Mouse (Mus musculus) midbrain, postnatal 0 days (tissue): ENCODE measurements around the gene Vasp. TPM values are rescaled to one million over a fixed set of nuclear protein-coding genes. Genes with fewer than 3 reads are reported as not detected.
A peak's percentile ranks its signal among the peaks of the same experiment; 100 is the strongest.

Source experiments
- ATAC-seq: fragments of 200-750 bp; cut with Nextera tagmentation; 2 replicates; pipeline ENCODE4 v1.8.0; 2017; ENCODE audit warnings: moderate number of reproducible peaks, mild to moderate bottlenecking, moderate TSS enrichment, moderate library complexity; ENCODE audit not compliant: low FRiP score
- DNase-seq: peaks from one replicate; pipeline ENCODE4 v3.0.0-alpha.2; 2015; ENCODE audit warnings: low spot score
- H3K27ac ChIP-seq: fragments of 300-500 bp; sonication (generic); 2 replicates; pipeline ENCODE4 v1.5.1; 2014; ENCODE audit warnings: low read depth, mild to moderate bottlenecking, low read length, mixed read lengths
- H3K27me3 ChIP-seq: fragments of 300-500 bp; sonication (generic); 2 replicates; pipeline ENCODE4 v1.6.1; 2014; ENCODE audit warnings: low read length, control low read depth, mixed read lengths; ENCODE audit not compliant: insufficient read depth
- H3K36me3 ChIP-seq: fragments of 300-500 bp; sonication (generic); 2 replicates; pipeline ENCODE4 v1.6.1; 2014; ENCODE audit warnings: low read length, control low read depth, mixed read lengths; ENCODE audit not compliant: insufficient read depth
- H3K4me1 ChIP-seq: fragments of 300-500 bp; sonication (generic); 2 replicates; pipeline ENCODE4 v1.6.1; 2014; ENCODE audit warnings: mild to moderate bottlenecking, control low read depth, antibody characterized with exemption, low read length, mixed read lengths; ENCODE audit not compliant: insufficient read depth
- H3K4me2 ChIP-seq: fragments of 300-500 bp; sonication (generic); 2 replicates; pipeline ENCODE4 v1.6.1; 2014; ENCODE audit warnings: low read depth, mild to moderate bottlenecking, low read length, mixed read lengths; ENCODE audit not compliant: poor library complexity, severe bottlenecking
- H3K4me3 ChIP-seq: fragments of 300-500 bp; sonication (generic); 2 replicates; pipeline ENCODE4 v1.5.1; 2014; ENCODE audit warnings: low read depth, mild to moderate bottlenecking, low read length, moderate library complexity
- H3K9ac ChIP-seq: fragments of 300-500 bp; sonication (generic); replicated peaks from 2 replicates; pipeline ENCODE4 v1.6.1; 2014; ENCODE audit warnings: mild to moderate bottlenecking, low read length, moderate library complexity, mixed read lengths; ENCODE audit not compliant: poor library complexity, severe bottlenecking
- H3K9me3 ChIP-seq: fragments of 300-500 bp; sonication (generic); 2 replicates; pipeline ENCODE4 v1.6.1; 2016; ENCODE audit warnings: low read length, control low read depth
- CTCF ChIP-seq: IDR thresholded peaks from 2 replicates; pipeline ENCODE4 v1.5.1; 2016; ENCODE audit warnings: antibody characterized with exemption, mild to moderate bottlenecking
- WGBS: fragments of 180-500 bp; shearing (Covaris S2); extraction: QIAGEN DNeasy Blood & Tissue Kit; methylation state at CpG from one replicate; pipeline ENCODE4 v1.1.7; 2014; 5-methylcytosine and 5-hydroxymethylcytosine counted together
- polyA plus RNA-seq: library from polyadenylated mRNA; unstranded; fragments of >200 nt; fragmentation: Nextera tagmentation; extraction: Ambion mirVana; gene quantifications from 2 replicates; pipeline ENCODE4 v1.2.1, GENCODE M21; 2015
- total RNA-seq: library from RNA; depleted of rRNA; stranded (reverse); fragments of >200 nt; gene quantifications from 2 replicates; pipeline ENCODE4 v1.2.3, GENCODE M21; 2014

The Vasp gene
- total and polyA plus RNA-seq, 2 experiments from 2014 or later: 32.3 to 56.9 TPM

GRCm38 (mm10) chr7:19240905-19241463 lies 30.6 kb downstream of the Vasp start:
- no peak for TF ChIP-seq CTCF
- H3K4me3 ChIP-seq: no peak overlapping the region
- H3K27me3 ChIP-seq: no peaks in the 10 kb centered on the region
- H3K9me3 ChIP-seq: no peaks in the 10 kb centered on the region
- 95% methylated on average over 8 of the region's 8 CpGs for WGBS
- ATAC-seq: no peak
- no peak for DNase-seq
- no peak overlapping the region for H3K4me2 ChIP-seq
- no peak overlapping the region for H3K27ac ChIP-seq
- no peaks in the 10 kb centered on the region for H3K4me1 ChIP-seq
- no peak overlapping the region for H3K9ac ChIP-seq
- H3K36me3 ChIP-seq: peaks cover 6% of the 10 kb centered on the region

- Histone ChIP-seq H3K9me3 (no peaks in the 10 kb centered on the region), H3K36me3 (peaks cover 1% of the 10 kb centered on the region), H3K27ac (no peak overlapping the region), H3K4me1 (no peaks in the 10 kb centered on the region), H3K4me3 (no peak overlapping the region), H3K27me3 (no peaks in the 10 kb centered on the region), H3K4me2 (no peak overlapping the region), H3K9ac (no peak overlapping the region)
- no peak for TF ChIP-seq CTCF
- no peak for ATAC-seq
- DNase-seq: no peak
- WGBS: 59% methylated on average over 4 of the region's 4 CpGs
Measured at GRCm38 (mm10) chr7:19239986-19240385, 31.6 kb downstream of the Vasp start.

- Histone ChIP-seq H3K9me3 (no peaks in the 10 kb centered on the region), H3K36me3 (no peaks in the 10 kb centered on the region; the same call in 1 of the 2 replicates), H3K4me3 (no peak overlapping the region), H3K4me2 (no peak overlapping the region), H3K4me1 (no peaks in the 10 kb centered on the region), H3K27me3 (no peaks in the 10 kb centered on the region), H3K27ac (no peak overlapping the region), H3K9ac (no peak overlapping the region)
- WGBS: 0% methylated on average over 1 of the region's 1 CpGs
- DNase-seq (peak; percentile 92), ATAC-seq (peak; percentile 86)
- peak; percentile 97 for TF ChIP-seq CTCF
Measured at GRCm38 (mm10) chr7:19239423-19239822, 32.2 kb downstream of the Vasp start.

GRCm38 (mm10) chr7:19238344-19238743 lies 33.3 kb downstream of the Vasp start:
- no peak for TF ChIP-seq CTCF
- Histone ChIP-seq H3K4me3 (no peak overlapping the region), H3K27ac (no peak overlapping the region), H3K9me3 (no peaks in the 10 kb centered on the region), H3K27me3 (no peaks in the 10 kb centered on the region), H3K36me3 (no peaks in the 10 kb centered on the region; the same call in 1 of the 2 replicates), H3K9ac (no peak overlapping the region; the same call in 1 of the 2 replicates), H3K4me1 (no peaks in the 10 kb centered on the region), H3K4me2 (no peak overlapping the region)
- ATAC-seq (no peak), DNase-seq (no peak)
- WGBS: 98% methylated on average over 4 of the region's 4 CpGs

GRCm38 (mm10) chr7:19236411-19236810 lies 35.2 kb downstream of the Vasp start:
- Histone ChIP-seq H3K27ac (no peak overlapping the region), H3K36me3 (no peaks in the 10 kb centered on the region; the same call in 1 of the 2 replicates), H3K4me2 (no peak overlapping the region), H3K4me3 (no peak overlapping the region), H3K9ac (no peak overlapping the region; the same call in 1 of the 2 replicates), H3K4me1 (no peaks in the 10 kb centered on the region), H3K27me3 (no peaks in the 10 kb centered on the region), H3K9me3 (no peaks in the 10 kb centered on the region)
- DNase-seq: peak; percentile 27
- no peak for TF ChIP-seq CTCF
- ATAC-seq: no peak
- WGBS: 73% methylated on average over 2 of the region's 2 CpGs

GRCm38 (mm10) chr7:19235092-19235671 lies 36.4 kb downstream of the Vasp start:
- H3K27me3 ChIP-seq: no peaks in the 10 kb centered on the region
- H3K27ac ChIP-seq: no peak overlapping the region
- 94% methylated on average over 2 of the region's 2 CpGs for WGBS
- no peak for DNase-seq
- H3K4me1 ChIP-seq: no peaks in the 10 kb centered on the region
- no peak for TF ChIP-seq CTCF
- no peak for ATAC-seq
- H3K4me2 ChIP-seq: no peak overlapping the region
- H3K4me3 ChIP-seq: no peak overlapping the region
- no peaks in the 10 kb centered on the region for H3K9me3 ChIP-seq
- H3K36me3 ChIP-seq: no peaks in the 10 kb centered on the region; the same call in 1 of the 2 replicates
- H3K9ac ChIP-seq: no peak overlapping the region
